Mouse (Mus musculus) myocyte (in vitro differentiated cells): Measurements from ENCODE around the gene Pomgnt2.

Source experiments
- CEBPB ChIP-seq: IDR thresholded peaks from 2 replicates; pipeline ENCODE4 v1.6.1; 2011; ENCODE audit warnings: mild to moderate bottlenecking, moderate library complexity; ENCODE audit not compliant: poor library complexity, insufficient read depth, severe bottlenecking
- E2F4 ChIP-seq: IDR thresholded peaks from one replicate; pipeline ENCODE4 v1.6.1; 2011; ENCODE audit warnings: mild to moderate bottlenecking, control low read depth, moderate library complexity; ENCODE audit not compliant: insufficient read depth
- MAX ChIP-seq: IDR thresholded peaks from one replicate; pipeline ENCODE4 v1.6.1; 2011; ENCODE audit warnings: low read depth, mild to moderate bottlenecking, control low read depth
- MYOG ChIP-seq, 3 experiments: IDR thresholded peaks; one replicate each; pipeline ENCODE4 v1.6.1; 2011; ENCODE audit warnings: control low read depth in 2 of 3, low read depth in 2 of 3, mild to moderate bottlenecking in 2 of 3; ENCODE audit not compliant: insufficient read length in 2 of 3, control insufficient read depth in 1 of 3, insufficient read depth in 1 of 3
- POLR2A ChIP-seq: IDR thresholded peaks from one replicate; pipeline ENCODE4 v1.6.1; 2011; ENCODE audit warnings: low read depth, mild to moderate bottlenecking, control low read depth, moderate library complexity; ENCODE audit not compliant: insufficient read length
- POLR2AphosphoS2 ChIP-seq: IDR thresholded peaks from one replicate; pipeline ENCODE4 v1.6.1; 2011; ENCODE audit warnings: low read depth, control low read depth; ENCODE audit not compliant: insufficient read length
- REST ChIP-seq: IDR thresholded peaks from one replicate; pipeline ENCODE4 v1.6.1; 2011; ENCODE audit warnings: mild to moderate bottlenecking, control low read depth, moderate library complexity; ENCODE audit not compliant: insufficient read depth, insufficient read length
- SRF ChIP-seq: IDR thresholded peaks from one replicate; pipeline ENCODE4 v1.6.1; 2011; ENCODE audit warnings: low read depth; ENCODE audit not compliant: control insufficient read depth, insufficient read length
- TCF12 ChIP-seq: IDR thresholded peaks from one replicate; pipeline ENCODE4 v1.6.1; 2011; ENCODE audit warnings: mild to moderate bottlenecking, control low read depth; ENCODE audit not compliant: poor library complexity, insufficient read depth, severe bottlenecking
- USF1 ChIP-seq: IDR thresholded peaks from one replicate; pipeline ENCODE4 v1.6.1; 2011; ENCODE audit warnings: low read depth, mild to moderate bottlenecking, control low read depth, moderate library complexity

- no peak for TF ChIP-seq POLR2A
- TF ChIP-seq TCF12, result no peak
- TF ChIP-seq MYOG (IDR thresholded peaks at IDR 0.05; ENCODE audit: control insufficient read depth in 1 of 3, insufficient read depth in 1 of 3, insufficient read length in 2 of 3, low read depth in 2 of 3), result no peak
- TF ChIP-seq CEBPB, result no peak
- TF ChIP-seq E2F4, result no peak
- no peak for TF ChIP-seq USF1
- no peak for TF ChIP-seq POLR2AphosphoS2
- no peak for TF ChIP-seq MAX
- no peak for TF ChIP-seq REST
- TF ChIP-seq SRF, result no peak
These were observed 3.9 kb downstream of the Pomgnt2 start for GRCm38 (mm10) chr9:121993047-121993446.
